Mouse (Mus musculus): Measurements from ENCODE around the gene Ntn3.

- no peak for TF ChIP-seq CTCF (IDR thresholded peaks at IDR 0.05; ENCODE audit: extremely low read depth, insufficient read depth, insufficient read length, insufficient replicate concordance)
- TF ChIP-seq POLR2A (IDR thresholded peaks at IDR 0.05; ENCODE audit: low read depth, low read length): no peak
These were observed 6.3 kb downstream of the Ntn3 start for GRCm38 (mm10) chr17:24203068-24203467.
